Mouse (Mus musculus): ENCODE data around the gene Mtg2. TPM values are rescaled to one million over a fixed set of nuclear protein-coding genes. Genes with fewer than 3 reads are reported as not detected.
A peak's percentile ranks its signal among the peaks of the same experiment; 100 is the strongest.

Gene Mtg2
- polyA plus RNA-seq, 1 experiment = 13.9 TPM

DNA sequence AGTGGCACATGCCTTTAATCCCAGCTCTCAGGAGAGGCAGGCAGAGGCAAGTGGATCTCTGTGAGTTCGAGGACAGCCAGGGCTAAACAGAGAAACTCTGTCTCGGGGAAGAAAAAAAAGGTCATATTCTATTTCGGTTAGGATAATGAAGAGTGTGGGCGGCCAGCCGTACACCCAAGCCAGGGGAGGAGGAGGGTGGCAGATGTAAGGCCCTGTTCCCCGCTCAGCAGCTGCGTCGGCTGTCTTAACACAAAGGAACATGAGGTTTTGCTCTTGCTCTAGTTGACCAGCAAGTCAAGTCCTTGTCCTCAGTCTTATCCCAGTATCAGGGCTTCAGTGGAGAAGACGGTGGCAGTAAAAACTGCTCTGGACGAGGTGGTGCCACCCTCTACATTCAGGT lies 12.7 kb downstream of the Mtg2 start:
- TF ChIP-seq GATA1 (IDR thresholded peaks at IDR 0.05; ENCODE audit: borderline replicate concordance, low read length) (no peak), FLI1 (IDR thresholded peaks at IDR 0.05; ENCODE audit: low read length) (no peak)
- Histone ChIP-seq H3K9me3 (peaks cover 9% of the 10 kb centered on the region), H3K4me1 (peaks cover 59% of the 10 kb centered on the region), H3K4me3 (replicated peaks) (no peak overlapping the region), H3K36me3 (replicated peaks; ENCODE audit: low read length) (peaks cover 83% of the 10 kb centered on the region), H3K27me3 (replicated peaks) (peaks cover 2% of the 10 kb centered on the region)

DNA sequence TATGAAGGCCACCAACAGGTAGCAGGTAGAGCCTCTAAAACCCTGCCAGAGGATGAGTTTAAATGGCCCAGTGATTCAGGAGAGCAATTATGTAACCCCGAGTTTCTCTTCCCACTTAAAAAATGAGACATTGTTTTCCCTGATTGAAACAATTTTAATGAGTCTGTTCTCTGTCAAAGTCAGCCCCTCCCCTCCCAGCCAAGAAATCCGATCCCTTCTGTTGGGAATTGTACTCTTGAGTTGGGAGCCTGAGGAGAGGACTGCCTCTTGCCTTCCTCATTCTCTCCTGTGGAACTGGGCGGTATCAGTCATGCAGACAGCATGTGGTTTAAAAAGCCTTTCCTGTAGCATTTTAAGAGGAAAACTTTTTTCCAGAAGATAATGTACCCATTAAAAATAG lies 14.2 kb downstream of the Mtg2 start:
- Histone ChIP-seq H3K4me3 (replicated peaks) (peak overlapping the region; percentile 20), H3K4me1 (peaks cover 59% of the 10 kb centered on the region), H3K9me3 (peaks cover 9% of the 10 kb centered on the region), H3K36me3 (replicated peaks; ENCODE audit: low read length) (peaks cover 69% of the 10 kb centered on the region), H3K27me3 (replicated peaks) (peaks cover 17% of the 10 kb centered on the region)
- no peak for TF ChIP-seq GATA1 (IDR thresholded peaks at IDR 0.05; ENCODE audit: borderline replicate concordance, low read length)
- TF ChIP-seq FLI1 (IDR thresholded peaks at IDR 0.05; ENCODE audit: low read length) = no peak

GRCm38 (mm10) chr2:180085926-180086636 lies 15.7 kb downstream of the Mtg2 start:
- no peak overlapping the region for H3K4me3 ChIP-seq (replicated peaks)
- peaks cover 9% of the 10 kb centered on the region for H3K9me3 ChIP-seq
- no peak for TF ChIP-seq GATA1 (IDR thresholded peaks at IDR 0.05; ENCODE audit: borderline replicate concordance, low read length)
- no peak for TF ChIP-seq FLI1 (IDR thresholded peaks at IDR 0.05; ENCODE audit: low read length)
- H3K36me3 ChIP-seq (replicated peaks; ENCODE audit: low read length) = peaks cover 58% of the 10 kb centered on the region
- H3K27me3 ChIP-seq (replicated peaks) = peaks cover 33% of the 10 kb centered on the region
- H3K4me1 ChIP-seq = peaks cover 57% of the 10 kb centered on the region

DNA sequence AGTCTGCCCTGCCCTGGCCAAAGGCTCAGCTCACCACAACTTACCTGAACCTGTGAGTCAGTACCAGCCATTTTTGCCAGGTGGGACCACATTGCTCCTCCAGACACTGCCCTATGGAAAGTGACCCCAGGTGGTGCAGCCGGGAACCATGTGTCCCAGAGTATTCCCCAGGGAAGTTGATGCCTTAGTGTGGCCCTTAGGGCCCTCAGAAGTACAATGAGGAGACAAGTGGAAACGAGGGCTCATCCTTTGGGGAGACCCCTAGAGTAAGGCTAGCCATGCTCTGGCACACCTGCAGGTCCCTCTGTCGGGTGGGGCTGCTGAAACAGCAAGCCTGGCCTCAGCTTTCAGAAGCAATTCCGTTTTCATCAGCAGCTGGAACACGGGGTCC lies 16.2 kb downstream of the Mtg2 start:
- Histone ChIP-seq H3K27me3 (replicated peaks) (peaks cover 34% of the 10 kb centered on the region), H3K36me3 (replicated peaks; ENCODE audit: low read length) (peaks cover 53% of the 10 kb centered on the region), H3K9me3 (peaks cover 9% of the 10 kb centered on the region), H3K4me3 (replicated peaks) (no peak overlapping the region), H3K4me1 (peaks cover 54% of the 10 kb centered on the region)
- TF ChIP-seq GATA1 (IDR thresholded peaks at IDR 0.05; ENCODE audit: borderline replicate concordance, low read length) = no peak
- no peak for TF ChIP-seq FLI1 (IDR thresholded peaks at IDR 0.05; ENCODE audit: low read length)

- peaks cover 9% of the 10 kb centered on the region for H3K9me3 ChIP-seq
- TF ChIP-seq FLI1 (IDR thresholded peaks at IDR 0.05; ENCODE audit: low read length) (no peak), GATA1 (IDR thresholded peaks at IDR 0.05; ENCODE audit: borderline replicate concordance, low read length) (no peak)
- H3K4me3 ChIP-seq (replicated peaks) = no peak overlapping the region
- H3K27me3 ChIP-seq (replicated peaks) = peaks cover 34% of the 10 kb centered on the region
- H3K36me3 ChIP-seq (replicated peaks; ENCODE audit: low read length) = peaks cover 44% of the 10 kb centered on the region
- peaks cover 46% of the 10 kb centered on the region for H3K4me1 ChIP-seq
Measured at GRCm38 (mm10) chr2:180087472-180087871, 17.1 kb downstream of the Mtg2 start.

GRCm38 (mm10) chr2:180090285-180090684 lies 19.9 kb downstream of the Mtg2 start:
- peaks cover 23% of the 10 kb centered on the region for H3K4me1 ChIP-seq
- peaks cover 9% of the 10 kb centered on the region for H3K9me3 ChIP-seq
- H3K36me3 ChIP-seq (replicated peaks; ENCODE audit: low read length) = peaks cover 22% of the 10 kb centered on the region
- TF ChIP-seq GATA1 (IDR thresholded peaks at IDR 0.05; ENCODE audit: borderline replicate concordance, low read length) = no peak
- TF ChIP-seq FLI1 (IDR thresholded peaks at IDR 0.05; ENCODE audit: low read length) = no peak
- H3K4me3 ChIP-seq (replicated peaks) = peak overlapping the region; percentile 20
- H3K27me3 ChIP-seq (replicated peaks) = peaks cover 49% of the 10 kb centered on the region

GRCm38 (mm10) chr2:180095711-180096110 lies 25.3 kb downstream of the Mtg2 start:
- Histone ChIP-seq H3K4me1 (peaks cover 25% of the 10 kb centered on the region), H3K27me3 (replicated peaks) (peaks cover 74% of the 10 kb centered on the region), H3K4me3 (replicated peaks) (no peak overlapping the region), H3K36me3 (replicated peaks; ENCODE audit: low read length) (no peaks in the 10 kb centered on the region), H3K9me3 (no peaks in the 10 kb centered on the region)
- no peak for TF ChIP-seq GATA1 (IDR thresholded peaks at IDR 0.05; ENCODE audit: borderline replicate concordance, low read length)
- no peak for TF ChIP-seq FLI1 (IDR thresholded peaks at IDR 0.05; ENCODE audit: low read length)

GRCm38 (mm10) chr2:180097585-180097984 lies 27.2 kb downstream of the Mtg2 start:
- no peak overlapping the region for H3K4me3 ChIP-seq (replicated peaks)
- H3K4me1 ChIP-seq = peaks cover 32% of the 10 kb centered on the region
- peaks cover 88% of the 10 kb centered on the region for H3K27me3 ChIP-seq (replicated peaks)
- no peaks in the 10 kb centered on the region for H3K36me3 ChIP-seq (replicated peaks; ENCODE audit: low read length)
- H3K9me3 ChIP-seq = no peaks in the 10 kb centered on the region
- TF ChIP-seq GATA1 (IDR thresholded peaks at IDR 0.05; ENCODE audit: borderline replicate concordance, low read length) (no peak), FLI1 (IDR thresholded peaks at IDR 0.05; ENCODE audit: low read length) (no peak)

DNA sequence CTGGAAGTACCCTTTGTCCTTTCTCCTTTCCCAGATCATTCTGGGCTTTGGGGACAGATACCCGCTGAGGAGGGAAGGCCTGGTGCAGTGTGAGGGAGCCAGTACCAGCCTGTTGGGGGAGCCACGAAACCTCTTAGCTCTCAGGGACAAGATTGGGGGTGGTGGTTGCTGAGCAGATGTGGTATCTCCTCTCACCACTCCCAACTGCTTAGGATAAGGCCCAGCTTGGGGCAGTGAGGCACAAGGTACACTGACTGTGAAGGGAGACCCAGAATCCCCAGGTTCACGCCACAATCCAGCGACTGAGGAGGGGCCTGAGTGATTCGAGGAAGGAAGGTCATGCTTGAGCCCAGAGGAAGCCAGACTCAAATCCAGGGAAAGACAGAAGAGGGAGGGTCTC lies 27.8 kb downstream of the Mtg2 start:
- H3K9me3 ChIP-seq = no peaks in the 10 kb centered on the region
- no peaks in the 10 kb centered on the region for H3K36me3 ChIP-seq (replicated peaks; ENCODE audit: low read length)
- TF ChIP-seq GATA1 (IDR thresholded peaks at IDR 0.05; ENCODE audit: borderline replicate concordance, low read length) = no peak
- TF ChIP-seq FLI1 (IDR thresholded peaks at IDR 0.05; ENCODE audit: low read length) = no peak
- no peak overlapping the region for H3K4me3 ChIP-seq (replicated peaks)
- H3K4me1 ChIP-seq = peaks cover 34% of the 10 kb centered on the region
- peaks cover 93% of the 10 kb centered on the region for H3K27me3 ChIP-seq (replicated peaks)

DNA sequence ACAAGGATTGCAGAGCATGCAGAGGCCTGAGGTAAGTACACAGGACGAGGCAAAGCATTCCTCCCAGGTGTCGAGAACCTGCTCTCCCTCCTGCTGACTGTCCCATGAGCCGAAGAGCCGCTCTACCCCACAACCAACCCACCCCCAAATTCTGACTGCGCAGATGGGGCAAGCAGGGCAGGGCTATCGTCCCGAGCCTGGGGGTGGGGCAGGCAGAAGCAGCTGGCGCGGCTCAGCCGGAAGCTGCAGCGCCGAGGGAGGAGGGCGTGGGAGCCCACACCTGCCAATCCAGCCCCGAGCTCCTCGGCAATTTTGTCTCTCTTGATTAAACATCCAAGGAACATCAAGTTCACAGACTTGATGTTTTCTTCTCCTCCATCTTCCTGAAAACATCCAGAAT lies 29.1 kb downstream of the Mtg2 start:
- Histone ChIP-seq H3K4me3 (replicated peaks) (peak overlapping the region; percentile 77), H3K27me3 (replicated peaks) (peaks cover 98% of the 10 kb centered on the region), H3K4me1 (peaks cover 42% of the 10 kb centered on the region), H3K36me3 (replicated peaks; ENCODE audit: low read length) (no peaks in the 10 kb centered on the region), H3K9me3 (no peaks in the 10 kb centered on the region)
- TF ChIP-seq FLI1 (IDR thresholded peaks at IDR 0.05; ENCODE audit: low read length) (no peak), GATA1 (IDR thresholded peaks at IDR 0.05; ENCODE audit: borderline replicate concordance, low read length) (no peak)
